Mouse (Mus musculus) layer of hippocampus, adult 9-11 months (tissue): ENCODE data around the gene Bche.

Source experiments
- DNase-seq: peaks from one replicate; pipeline ENCODE4 v3.0.0; 2022

Gene Bche

GRCm38 (mm10) chr3:73708410-73708714 is at the start of gene Bche:
Gene Bche, minus strand, starts transcription at chr3:73708415.
- no peak for DNase-seq

GRCm38 (mm10) chr3:73741998-73742397 is 33.8 kb upstream of the Bche start:
- no peak for DNase-seq

GRCm38 (mm10) chr3:73731677-73732076 is 23.5 kb upstream of the Bche start:
- DNase-seq, result no peak

GRCm38 (mm10) chr3:73729511-73729910 is 21.3 kb upstream of the Bche start:
- no peak for DNase-seq

GRCm38 (mm10) chr3:73725711-73726110 is 17.5 kb upstream of the Bche start:
- no peak for DNase-seq

GRCm38 (mm10) chr3:73724869-73725268 is 16.7 kb upstream of the Bche start:
- DNase-seq, result no peak

- no peak for DNase-seq
These were observed 9.5 kb upstream of the Bche start for GRCm38 (mm10) chr3:73717610-73718284.

- no peak for DNase-seq
These were observed 1.7 kb upstream of the Bche start for GRCm38 (mm10) chr3:73709871-73710270.

- no peak for DNase-seq
These were observed 480 bp downstream of the Bche start for GRCm38 (mm10) chr3:73707461-73708409.

GRCm38 (mm10) chr3:73706544-73706943 is 1.7 kb downstream of the Bche start:
- DNase-seq, result no peak

GRCm38 (mm10) chr3:73698889-73699288 is 9.3 kb downstream of the Bche start:
- DNase-seq, result no peak

- DNase-seq, result no peak
These were observed 34.9 kb downstream of the Bche start for GRCm38 (mm10) chr3:73673333-73673732.

- no peak for DNase-seq
These were observed 40.0 kb downstream of the Bche start for GRCm38 (mm10) chr3:73668172-73668571.

- DNase-seq, result no peak
These were observed 40.7 kb downstream of the Bche start for GRCm38 (mm10) chr3:73667245-73668131.

- DNase-seq, result no peak
These were observed 57.9 kb downstream of the Bche start for GRCm38 (mm10) chr3:73650281-73650680.

- peak; percentile 18 for DNase-seq
These were observed 61.2 kb downstream of the Bche start for GRCm38 (mm10) chr3:73647064-73647463.

- peak; percentile 36 for DNase-seq
These were observed 96.8 kb downstream of the Bche start for GRCm38 (mm10) chr3:73611421-73611820.

GRCm38 (mm10) chr3:73591757-73592533 is 116.3 kb downstream of the Bche start:
- no peak for DNase-seq
